Mouse (Mus musculus) liver, embryonic 14.5 days (tissue): Measurements from ENCODE around the gene Ltbr. TPM values are rescaled to one million over a fixed set of nuclear protein-coding genes. Genes with fewer than 3 reads are reported as not detected.

Experiments used
- ATAC-seq: fragments of 200-750 bp; cut with Nextera tagmentation; 2 replicates; pipeline ENCODE4 v1.8.0; 2017; ENCODE audit warnings: moderate number of reproducible peaks, mild to moderate bottlenecking, moderate library complexity; ENCODE audit not compliant: insufficient read depth
- DNase-seq, 3 experiments: peaks; one replicate each; pipeline ENCODE4 v3.0.0-alpha.2; 2012 to 2013; ENCODE audit warnings: low read depth in 3 of 3, low spot score in 3 of 3
- H3K27ac ChIP-seq: fragments of 300-500 bp; sonication (generic); 2 replicates; pipeline ENCODE4 v1.5.1; 2014; ENCODE audit warnings: moderate library complexity, mild to moderate bottlenecking, control low read depth, inconsistent platforms
- H3K27me3 ChIP-seq: fragments of 300-500 bp; sonication (generic); 2 replicates; pipeline ENCODE4 v1.6.1; 2014; ENCODE audit warnings: mild to moderate bottlenecking, low read length, moderate library complexity; ENCODE audit not compliant: control insufficient read depth, insufficient read depth
- H3K36me3 ChIP-seq: fragments of 300-500 bp; sonication (generic); replicated peaks from 2 replicates; pipeline ENCODE4 v1.6.1; 2014; ENCODE audit warnings: low read depth; ENCODE audit not compliant: control insufficient read depth, insufficient read depth
- H3K4me1 ChIP-seq, 2 experiments: fragments of 200-500 bp in 1 of 2; fragments of 300-500 bp in 1 of 2; sonication (generic) in 1 of 2; replicated peaks; 2 replicates each; pipeline ENCODE4 v1.6.1; 2012 to 2014; ENCODE audit warnings: antibody characterized with exemption in 1 of 2, inconsistent platforms in 1 of 2, low read length in 1 of 2; ENCODE audit not compliant: control insufficient read depth in 2 of 2, insufficient read depth in 2 of 2
- H3K4me2 ChIP-seq: fragments of 300-500 bp; sonication (generic); 2 replicates; pipeline ENCODE4 v1.6.1; 2014; ENCODE audit warnings: low read depth, mild to moderate bottlenecking, control low read depth, moderate library complexity
- H3K4me3 ChIP-seq, 2 experiments: fragments of 200-500 bp in 1 of 2; fragments of 300-500 bp in 1 of 2; sonication (generic) in 1 of 2; 2 replicates each; pipeline ENCODE4 v1.5.1; 2012 to 2014; ENCODE audit warnings: low read depth in 2 of 2, low read length in 2 of 2, mild to moderate bottlenecking in 2 of 2, control low read depth in 1 of 2, inconsistent platforms in 1 of 2, moderate library complexity in 1 of 2; ENCODE audit not compliant: insufficient read depth in 1 of 2
- H3K9ac ChIP-seq: fragments of 300-500 bp; sonication (generic); replicated peaks from 2 replicates; pipeline ENCODE4 v1.6.1; 2014; ENCODE audit warnings: mild to moderate bottlenecking, control low read depth, moderate library complexity
- H3K9me3 ChIP-seq: fragments of 300-500 bp; sonication (generic); 2 replicates; pipeline ENCODE4 v1.6.1; 2016; ENCODE audit warnings: low read length, mixed read lengths; ENCODE audit not compliant: control insufficient read depth
- CTCF ChIP-seq: IDR thresholded peaks from 2 replicates; pipeline ENCODE4 v1.5.1; 2016; ENCODE audit warnings: antibody characterized with exemption, low read depth, control low read depth
- EP300 ChIP-seq: IDR thresholded peaks from 2 replicates; pipeline ENCODE4 v1.6.1; 2016; ENCODE audit warnings: antibody characterized with exemption, low read depth
- WGBS: fragments of 180-500 bp; shearing (Covaris S2); extraction: QIAGEN DNeasy Blood & Tissue Kit; methylation state at CpG from one replicate; pipeline ENCODE4 v1.1.7; 2014; ENCODE audit not compliant: insufficient replicate concordance; 5-methylcytosine and 5-hydroxymethylcytosine counted together
- polyA plus RNA-seq, 2 experiments: library from polyadenylated mRNA; depleted of rRNA in 1 of 2; stranded (reverse) in 1 of 2; unstranded in 1 of 2; fragments of >200 nt; fragmentation: Nextera tagmentation in 1 of 2; extraction: Ambion mirVana in 1 of 2; gene quantifications; 2 replicates each; pipeline versions ENCODE4 v1.2.1 to v1.2.3; 2012 to 2014

Ltbr gene
- polyA plus RNA-seq, 2 experiments = 12.3 to 15.2 TPM

GRCm38 (mm10) chr6:125300982-125301381, 12.7 kb downstream of the Ltbr start:
- WGBS = 64% methylated on average over 1 of the region's 1 CpGs
- no peaks in the 10 kb centered on the region for H3K27me3 ChIP-seq
- H3K9ac ChIP-seq = no peak overlapping the region
- H3K4me2 ChIP-seq = no peak overlapping the region
- H3K4me3 ChIP-seq = no peak overlapping the region
- no peak overlapping the region for H3K27ac ChIP-seq
- H3K4me1 ChIP-seq = no peaks in the 10 kb centered on the region
- TF ChIP-seq CTCF (no peak), EP300 (no peak)
- H3K36me3 ChIP-seq = no peaks in the 10 kb centered on the region
- no peaks in the 10 kb centered on the region for H3K9me3 ChIP-seq
- DNase-seq (no peak), ATAC-seq (no peak)

- WGBS = 47% methylated on average over 5 of the region's 5 CpGs
- H3K9me3 ChIP-seq = no peaks in the 10 kb centered on the region
- no peaks in the 10 kb centered on the region for H3K27me3 ChIP-seq
- H3K27ac ChIP-seq = no peak overlapping the region
- no peak overlapping the region for H3K4me2 ChIP-seq
- ATAC-seq = no peak
- no peak for DNase-seq
- H3K9ac ChIP-seq = no peak overlapping the region
- H3K4me1 ChIP-seq = no peaks in the 10 kb centered on the region
- H3K4me3 ChIP-seq = no peak overlapping the region
- H3K36me3 ChIP-seq = no peaks in the 10 kb centered on the region
- no peak for TF ChIP-seq EP300
- no peak for TF ChIP-seq CTCF
These were observed 16.4 kb downstream of the Ltbr start for GRCm38 (mm10) chr6:125297149-125297820.

GRCm38 (mm10) chr6:125294049-125294448, 19.6 kb downstream of the Ltbr start:
- Histone ChIP-seq H3K4me3 (no peak overlapping the region), H3K9me3 (no peaks in the 10 kb centered on the region), H3K4me2 (no peak overlapping the region), H3K9ac (no peak overlapping the region), H3K36me3 (no peaks in the 10 kb centered on the region), H3K27me3 (no peaks in the 10 kb centered on the region), H3K27ac (no peak overlapping the region), H3K4me1 (no peaks in the 10 kb centered on the region)
- DNase-seq (no peak), ATAC-seq (no peak)
- TF ChIP-seq EP300 = no peak
- no peak for TF ChIP-seq CTCF
- 63% methylated on average over 4 of the region's 4 CpGs for WGBS

GRCm38 (mm10) chr6:125292256-125292655, 21.4 kb downstream of the Ltbr start:
- no peaks in the 10 kb centered on the region for H3K9me3 ChIP-seq
- 64% methylated on average over 7 of the region's 7 CpGs for WGBS
- no peak overlapping the region for H3K9ac ChIP-seq
- no peak overlapping the region for H3K4me3 ChIP-seq
- H3K36me3 ChIP-seq = no peaks in the 10 kb centered on the region
- no peak for TF ChIP-seq EP300
- no peak for TF ChIP-seq CTCF
- no peaks in the 10 kb centered on the region for H3K27me3 ChIP-seq
- ATAC-seq = no peak
- no peaks in the 10 kb centered on the region for H3K4me1 ChIP-seq
- no peak overlapping the region for H3K4me2 ChIP-seq
- H3K27ac ChIP-seq = no peak overlapping the region
- no peak for DNase-seq

GRCm38 (mm10) chr6:125291329-125291728, 22.4 kb downstream of the Ltbr start:
- ATAC-seq = no peak
- no peaks in the 10 kb centered on the region for H3K27me3 ChIP-seq
- no peak overlapping the region for H3K9ac ChIP-seq
- WGBS = 56% methylated on average over 4 of the region's 4 CpGs
- no peak overlapping the region for H3K4me3 ChIP-seq
- H3K36me3 ChIP-seq = no peaks in the 10 kb centered on the region
- DNase-seq = no peak
- H3K4me2 ChIP-seq = no peak overlapping the region
- no peaks in the 10 kb centered on the region for H3K4me1 ChIP-seq
- no peak overlapping the region for H3K27ac ChIP-seq
- no peak for TF ChIP-seq EP300
- no peak for TF ChIP-seq CTCF
- H3K9me3 ChIP-seq = no peaks in the 10 kb centered on the region
